Mouse (Mus musculus): ENCODE measurements around the gene Ptx4.

- TF ChIP-seq CTCF (IDR thresholded peaks at IDR 0.05; ENCODE audit: control insufficient read depth, insufficient read depth, insufficient read length) = peak; percentile 9
- TF ChIP-seq USF1 (IDR thresholded peaks at IDR 0.05; ENCODE audit: low read depth) = no peak
- TF ChIP-seq CEBPB (IDR thresholded peaks at IDR 0.05; ENCODE audit: low read depth) = no peak
- no peak for TF ChIP-seq MYOG (IDR thresholded peaks at IDR 0.05; ENCODE audit: control insufficient read depth, extremely low read depth, insufficient read length)
- no peak for TF ChIP-seq MAX (IDR thresholded peaks at IDR 0.05)
Observed at GRCm38 (mm10) chr17:25109578-25109977, 11.0 kb upstream of the Ptx4 start.

All from C2C12 (cell line).